In genomic region chr2:132293694-132294450, GRCm38 (mm10) we compare ENCODE assay signal across 21 mouse cellular contexts. TPM values are rescaled to one million over a fixed set of nuclear protein-coding genes. Genes with fewer than 3 reads are reported as not detected.
DNase-seq lines count a peak whose midpoint lies in the region; ATAC-seq and TF ChIP-seq lines count a peak whose summit lies in the region.
"Had no signal": no experiment of that assay in that cellular context is flagged by ENCODE, and none has a peak within 500 bp of the region (broad histone marks: within the 10 kb centered on the region; RNA-seq: fewer than 3 reads in every experiment).

No protein-coding gene starts in this region.

- ATAC-seq in megakaryocyte, adult 5-6 weeks (ENCODE audit: poor library complexity, severe bottlenecking): peak; percentile 59
- ATAC-seq: CD4-positive, CD25-positive, alpha-beta regulatory T cell, adult 4 months; forebrain, embryonic 15.5 days; midbrain, embryonic 16.5 days had no signal

- intact Hi-C loops in left cerebral cortex, adult 2 months (cut with DNase I): no loop called here

- no peak for TF ChIP-seq CTCF in left cerebral cortex, adult 2 months (IDR thresholded peaks at IDR 0.05)

- no peak overlapping the region for H3K4me3 ChIP-seq in left cerebral cortex, adult 2 months
- H3K4me3 ChIP-seq: embryonic facial prominence, embryonic 13.5 days; forebrain, embryonic 15.5 days; hindbrain, embryonic 12.5 days; limb, embryonic 12.5 days had no signal

- DNase-seq in 416B (ENCODE audit: low read depth) (peak; percentile 76), A20 (ENCODE audit: low read depth, low spot score) (peak; percentile 86)
- DNase-seq in thymus, postnatal 10 days (ENCODE audit: low spot score in 2 of 2): peak; percentile 41 to 56
- DNase-seq in left cerebral cortex, adult 9 months (ENCODE audit: low spot score in 2 of 2): no peak
- DNase-seq in adrenal gland, adult (ENCODE audit: inconsistent age in 2 of 2, low spot score in 1 of 2): no peak
- no peak for DNase-seq in left cerebral cortex, adult 2 months (ENCODE audit: extremely low spot score in 1 of 2, low spot score in 2 of 2)
- DNase-seq: adrenal gland, adult 2 months; cerebellum, postnatal 10 days; gastrocnemius, postnatal 25 days; kidney, adult 2 months; kidney, postnatal 10 days; right cerebral cortex, postnatal 4 days had no signal

- no peak overlapping the region for H3K27ac ChIP-seq in left cerebral cortex, adult 2 months
- H3K27ac ChIP-seq: embryonic facial prominence, embryonic 13.5 days; hindbrain, embryonic 12.5 days; limb, embryonic 12.5 days; liver, embryonic 14.5 days; stomach, postnatal 0 days had no signal

RNA-seq across cellular contexts. Expression of gene Cds2, which starts 30.9 kb away (rescaled TPM):
- 17.9 and 32.0 TPM in 2 replicates for total RNA-seq in megakaryocyte, adult 5-6 weeks (2015)
- total RNA-seq in megakaryocyte, adult 5-6 weeks (2017): 24.4 and 26.3 TPM in 2 replicates
- total RNA-seq in left cerebral cortex, adult 2 months (2021): 100 to 1,000 TPM; 262 to 266 TPM

RNA-seq across cellular contexts. Expression of gene Pcna, which starts 40.8 kb away (rescaled TPM):
- 619 and 646 TPM in 2 replicates for total RNA-seq in megakaryocyte, adult 5-6 weeks (2015)
- 482 and 494 TPM in 2 replicates for total RNA-seq in megakaryocyte, adult 5-6 weeks (2017)
- total RNA-seq in left cerebral cortex, adult 2 months (2021): 10 to 100 TPM; 44.5 to 49.6 TPM

RNA-seq across cellular contexts. Expression of gene Tmem230, which starts 46.3 kb away (rescaled TPM):
- total RNA-seq in megakaryocyte, adult 5-6 weeks (2015): 44.3 and 52.5 TPM in 2 replicates
- total RNA-seq in megakaryocyte, adult 5-6 weeks (2017): 18.4 and 18.8 TPM in 2 replicates
- 10 to 100 TPM; 30.4 to 30.7 TPM for total RNA-seq in left cerebral cortex, adult 2 months (2021)

Comparison
In these comparisons a context has a peak if more than half of its experiments do, and no peak if none do; other contexts are left out.
1. DNase-seq: peak in 416B (single experiment), A20 (single experiment) and thymus, postnatal 10 days (2 of 2); none in left cerebral cortex, adult 9 months (0 of 2), adrenal gland, adult (0 of 2) and left cerebral cortex, adult 2 months (0 of 2).
2. RNA of gene Cds2, which starts 30.9 kb away (total RNA-seq): 262 to 266 TPM in left cerebral cortex, adult 2 months; 17.9 to 32.0 TPM in megakaryocyte, adult 5-6 weeks; every median in the first group is over 4 times any median in the second.
3. RNA of gene Pcna, which starts 40.8 kb away (total RNA-seq): 482 to 646 TPM in megakaryocyte, adult 5-6 weeks; 44.5 to 49.6 TPM in left cerebral cortex, adult 2 months; every median in the first group is over 4 times any median in the second.